Mouse (Mus musculus) cerebellum, postnatal 36 days (tissue): Measurements from ENCODE around the gene Olfr635.
"Not testable (repeated sequence)": the region's sequence is repeated elsewhere in the genome, so short reads cannot be mapped to it uniquely, and the experiment has no call there.

Experiments used
- DNase-seq, 2 experiments: peaks; one replicate each; pipeline ENCODE4 v3.0.0; 2021 to 2022; ENCODE audit warnings: mixed read lengths in 2 of 2

The Olfr635 gene

GRCm38 (mm10) chr7:103970852-103971251 is at the start of gene Olfr635:
Gene Olfr635, plus strand, starts transcription at chr7:103971152.
- no peak for DNase-seq

DNA sequence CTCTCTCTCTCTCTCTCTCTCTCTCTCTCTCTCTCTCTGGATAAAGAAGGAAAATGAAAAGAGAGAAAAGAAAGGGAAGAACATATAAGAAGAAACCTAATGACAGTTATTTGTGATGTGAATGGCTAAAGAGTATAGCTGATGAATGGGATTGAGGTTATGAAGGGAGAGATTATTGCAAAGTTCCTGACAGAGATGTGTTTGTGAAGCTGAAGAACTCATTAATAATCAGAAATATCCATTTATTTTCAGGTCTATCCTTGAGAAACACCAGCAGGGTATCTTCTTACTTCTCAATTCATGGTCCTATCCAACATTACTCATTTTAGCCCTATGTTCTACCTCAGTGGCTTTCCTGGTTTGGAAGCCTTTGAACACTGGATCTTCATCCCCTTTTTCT is 42.4 kb upstream of the Olfr635 start, which contains the start of gene Olfr631:
Olfr631 (plus strand) TSS at position 301 of the 400 bp plus-strand sequence.
- DNase-seq: no peak

GRCm38 (mm10) chr7:103934264-103934663 is 36.7 kb upstream of the Olfr635 start, which contains the start of gene Olfr632:
Gene Olfr632, plus strand, starts transcription at chr7:103934347.
- no peak for DNase-seq

DNA sequence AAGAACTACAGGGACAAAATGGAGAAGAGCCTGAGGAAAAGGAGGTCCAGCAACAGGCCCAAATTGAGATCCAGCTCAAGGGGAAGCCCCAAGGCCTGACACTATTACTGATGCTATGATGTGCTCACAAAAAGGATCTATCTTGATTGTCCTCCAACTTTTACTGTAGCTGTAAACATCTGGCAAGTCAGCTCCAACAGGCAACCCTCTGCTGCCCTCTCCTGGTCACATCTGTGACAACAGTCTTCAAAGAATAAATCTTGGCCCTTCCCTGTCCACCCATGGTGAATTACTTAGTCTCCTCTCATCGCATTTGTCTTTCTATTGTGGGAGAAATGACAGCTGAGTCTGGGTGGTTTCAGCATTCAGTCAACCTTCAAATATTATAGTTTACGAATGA is 28.2 kb upstream of the Olfr635 start:
- DNase-seq: no peak

GRCm38 (mm10) chr7:103944137-103944536 is 26.8 kb upstream of the Olfr635 start, which contains the start of gene Olfr633:
Gene Olfr633, plus strand, starts transcription at chr7:103944437.
- no peak for DNase-seq

DNA sequence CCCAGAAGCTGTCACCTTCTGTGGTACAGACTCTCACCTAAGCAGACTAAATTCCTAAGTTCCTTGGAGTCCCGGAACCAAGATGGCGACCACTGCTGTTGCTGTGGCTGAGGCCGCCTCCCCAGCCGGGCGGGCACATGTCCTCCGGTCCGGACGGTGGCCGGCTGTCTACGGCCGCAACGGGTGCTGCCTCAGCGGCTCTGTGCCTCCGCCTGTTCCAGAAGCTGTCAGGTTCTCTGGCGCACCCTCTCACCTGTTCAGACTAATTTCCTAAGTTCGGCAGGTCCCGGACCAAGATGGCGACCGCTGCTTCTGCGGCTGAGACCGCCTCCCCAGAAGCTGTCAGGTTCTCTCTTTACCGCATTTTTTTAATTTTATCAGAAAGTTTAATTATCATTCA is 4.1 kb upstream of the Olfr635 start:
- not testable (repeated sequence) for DNase-seq

DNA sequence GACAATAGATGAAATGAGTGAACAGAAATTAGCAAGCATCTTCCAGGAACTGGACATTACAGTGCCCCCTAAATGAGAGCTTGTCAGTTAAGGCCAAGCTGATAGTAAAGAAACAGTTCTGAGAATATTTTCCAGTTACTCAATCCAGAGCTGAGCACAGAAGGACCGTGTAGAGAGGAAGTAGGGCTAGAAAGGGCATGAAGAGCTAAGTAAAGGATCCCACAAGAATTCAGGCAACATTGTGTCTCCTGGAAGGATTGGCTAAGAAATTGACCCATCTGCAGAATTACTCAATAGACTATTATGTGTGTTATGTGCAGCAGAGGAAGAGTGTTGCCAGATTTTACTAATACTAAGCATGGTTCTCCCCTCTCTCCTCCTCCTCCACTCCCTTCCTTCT is 830 bp downstream of the Olfr635 start:
- DNase-seq: no peak

GRCm38 (mm10) chr7:103998446-103998845 is 27.5 kb downstream of the Olfr635 start, which contains the start of gene Olfr638:
Gene Olfr638, plus strand, starts transcription at chr7:103998746.
- DNase-seq: no peak

- no peak for DNase-seq
Measured at GRCm38 (mm10) chr7:103999124-103999523, 28.2 kb downstream of the Olfr635 start.

DNA sequence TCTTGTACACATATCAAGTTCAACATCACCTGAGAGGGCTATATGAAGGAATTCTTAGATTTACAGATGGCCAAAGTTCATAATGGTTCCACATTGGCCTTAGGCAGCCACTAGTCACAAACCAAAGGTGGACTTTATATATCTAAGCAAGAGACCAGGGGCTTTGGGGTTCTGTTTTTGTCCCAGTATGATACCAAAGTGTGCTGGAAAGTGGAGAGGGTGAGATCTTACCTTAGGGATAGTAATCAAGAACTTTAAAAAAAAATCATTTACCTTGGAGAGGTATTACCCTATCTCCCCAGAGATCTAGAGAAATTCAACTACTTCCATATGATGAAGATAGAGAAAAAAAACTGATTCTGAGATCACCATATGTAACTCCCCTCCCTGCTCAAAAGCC is 46.3 kb downstream of the Olfr635 start, which contains the start of gene Olfr639:
Olfr639 (minus strand) TSS at position 101 of the 400 bp plus-strand sequence.
- no peak for DNase-seq

GRCm38 (mm10) chr7:104018953-104019352 is 48.0 kb downstream of the Olfr635 start:
- no peak for DNase-seq

GRCm38 (mm10) chr7:104021651-104022050 is 50.7 kb downstream of the Olfr635 start:
- DNase-seq: no peak

DNA sequence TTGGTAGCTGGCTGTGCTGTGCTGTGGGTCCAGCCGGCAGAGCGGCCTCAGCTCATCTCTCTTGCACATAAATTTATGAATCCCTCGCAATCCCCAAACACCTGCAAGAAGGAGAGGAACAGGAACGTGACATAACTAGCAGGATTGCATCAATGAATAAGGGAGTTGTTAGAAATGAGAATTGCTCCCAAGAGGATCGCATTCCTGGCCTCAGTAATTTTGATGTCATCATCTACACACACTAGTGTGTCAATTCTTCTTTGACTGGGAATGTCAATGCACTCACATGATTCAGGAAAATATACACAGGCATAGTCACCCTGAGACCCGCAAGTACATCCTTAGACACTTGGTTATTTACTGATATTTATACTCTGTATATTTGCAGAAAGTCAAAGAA is 54.5 kb downstream of the Olfr635 start, which contains the start of gene Olfr640:
Olfr640 (minus strand) TSS at position 101 of the 400 bp plus-strand sequence.
- DNase-seq: no peak

- DNase-seq: no peak
Measured at GRCm38 (mm10) chr7:104026978-104027377, 56.0 kb downstream of the Olfr635 start.

- DNase-seq: no peak
Measured at GRCm38 (mm10) chr7:104035145-104035544, 64.2 kb downstream of the Olfr635 start, which contains the start of gene Olfr641. Gene Olfr641, plus strand, starts transcription at chr7:104035445.
